Mouse (Mus musculus): ENCODE data around the gene Rps6ka2. TPM values are rescaled to one million over a fixed set of nuclear protein-coding genes. Genes with fewer than 3 reads are reported as not detected.
"Not testable (repeated sequence)": the region's sequence is repeated elsewhere in the genome, so short reads cannot be mapped to it uniquely, and the experiment has no call there.

The Rps6ka2 gene
- polyA plus RNA-seq, 1 experiment from 2014 or later: 8.4 TPM

- H3K4me2 ChIP-seq (ENCODE audit: low read length): no peak overlapping the region
- H3K27ac ChIP-seq: no peak overlapping the region
- H3K4me3 ChIP-seq (replicated peaks; ENCODE audit: low read depth, low read length): no peak overlapping the region
- 0 out of 2 replicates have a peak, but pooled peaks cover 4% of the 10 kb centered on the region for H3K4me1 ChIP-seq (replicated peaks; ENCODE audit: insufficient read depth, low read length)
- H3K9me3 ChIP-seq (replicated peaks; ENCODE audit: low read length): no peaks in the 10 kb centered on the region
- WGBS: 46% methylated on average over 9 of the region's 9 CpGs
- DNase-seq (ENCODE audit: low spot score) (no peak), ATAC-seq (replicated peaks; ENCODE audit: low FRiP score, low read depth) (no peak)
- TF ChIP-seq CTCF (IDR thresholded peaks at IDR 0.05; ENCODE audit: low read depth): no peak
- no peak overlapping the region for H3K9ac ChIP-seq (ENCODE audit: low read depth, low read length)
- H3K36me3 ChIP-seq (ENCODE audit: insufficient read depth, low read length): no peaks in the 10 kb centered on the region
- H3K27me3 ChIP-seq (ENCODE audit: insufficient read depth, low read length): no peaks in the 10 kb centered on the region
Observed at GRCm38 (mm10) chr17:7182187-7182586, 12.3 kb downstream of the Rps6ka2 start.

- WGBS: 77% methylated on average over 1 of the region's 1 CpGs
- H3K36me3 ChIP-seq (ENCODE audit: insufficient read depth, low read length): not testable (repeated sequence)
Observed at GRCm38 (mm10) chr17:7187037-7187436, 17.1 kb downstream of the Rps6ka2 start.

DNA sequence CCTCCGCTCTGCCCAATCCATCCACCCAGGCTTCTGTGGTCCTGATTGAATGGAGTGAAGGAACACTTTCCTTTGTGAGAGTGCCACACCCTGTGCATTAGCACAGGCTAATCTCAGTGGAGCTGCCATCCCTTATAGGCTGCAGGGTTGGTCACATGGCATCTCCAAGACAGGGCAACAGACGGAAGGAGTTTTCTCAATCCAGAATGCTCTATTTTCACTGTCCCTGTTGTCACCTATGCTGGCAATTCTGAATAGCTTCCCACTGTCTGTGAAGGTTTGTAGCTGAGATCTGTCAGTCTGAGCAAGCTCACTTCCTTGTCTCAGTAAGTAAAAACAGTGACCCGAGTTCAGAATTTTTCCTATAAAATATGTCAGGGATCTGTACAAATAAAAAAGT, 19.5 kb downstream of the Rps6ka2 start:
- ATAC-seq (replicated peaks; ENCODE audit: low FRiP score, low read depth) (no peak), DNase-seq (ENCODE audit: low spot score) (no peak)
- H3K9me3 ChIP-seq (replicated peaks; ENCODE audit: low read length): no peaks in the 10 kb centered on the region
- H3K36me3 ChIP-seq (ENCODE audit: insufficient read depth, low read length): no peaks in the 10 kb centered on the region
- no peaks in the 10 kb centered on the region for H3K27me3 ChIP-seq (ENCODE audit: insufficient read depth, low read length)
- no peak overlapping the region for H3K4me2 ChIP-seq (ENCODE audit: low read length)
- no peak overlapping the region for H3K4me3 ChIP-seq (replicated peaks; ENCODE audit: low read depth, low read length)
- no peak overlapping the region for H3K27ac ChIP-seq
- WGBS: 95% methylated on average over 3 of the region's 3 CpGs
- H3K4me1 ChIP-seq (replicated peaks; ENCODE audit: insufficient read depth, low read length): 0 out of 2 replicates have a peak, but pooled peaks cover 4% of the 10 kb centered on the region
- no peak overlapping the region for H3K9ac ChIP-seq (ENCODE audit: low read depth, low read length)
- no peak for TF ChIP-seq CTCF (IDR thresholded peaks at IDR 0.05; ENCODE audit: low read depth)

More at GRCm38 (mm10) chr17:7187037-7187436, 17.1 kb downstream of the Rps6ka2 start:
- ATAC-seq (replicated peaks; ENCODE audit: low FRiP score, low read depth); DNase-seq (ENCODE audit: low spot score); H3K4me3 ChIP-seq (replicated peaks; ENCODE audit: low read depth, low read length); H3K27me3 ChIP-seq (ENCODE audit: insufficient read depth, low read length); H3K4me1 ChIP-seq (replicated peaks; ENCODE audit: insufficient read depth, low read length); H3K9me3 ChIP-seq (replicated peaks; ENCODE audit: low read length); H3K4me2 ChIP-seq (ENCODE audit: low read length); H3K27ac ChIP-seq; H3K9ac ChIP-seq (ENCODE audit: low read depth, low read length): not testable (repeated sequence)

DNA sequence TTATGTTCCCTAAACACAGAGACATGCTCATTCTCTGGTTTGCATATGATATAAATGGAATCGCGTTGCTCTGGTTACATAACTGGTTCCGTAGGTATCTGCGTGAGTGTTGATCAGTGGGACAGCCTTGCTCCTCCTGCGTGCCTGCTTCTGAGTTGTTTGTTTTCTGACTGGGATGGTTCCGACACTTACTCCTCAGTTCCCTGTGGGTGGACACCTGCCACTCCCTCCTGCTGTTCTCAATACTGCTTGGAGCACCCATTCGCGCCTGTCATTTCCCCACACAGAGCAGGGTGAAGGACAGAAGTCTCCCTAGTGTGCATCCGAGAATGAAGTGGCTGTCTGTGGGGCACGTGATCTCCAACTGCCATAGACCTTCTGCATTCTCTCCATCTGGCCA, 20.1 kb downstream of the Rps6ka2 start:
- H3K27ac ChIP-seq: no peak overlapping the region
- H3K4me3 ChIP-seq (replicated peaks; ENCODE audit: low read depth, low read length): no peak overlapping the region
- H3K4me1 ChIP-seq (replicated peaks; ENCODE audit: insufficient read depth, low read length): no peaks in the 10 kb centered on the region
- ATAC-seq (replicated peaks; ENCODE audit: low FRiP score, low read depth) (no peak), DNase-seq (ENCODE audit: low spot score) (no peak)
- H3K4me2 ChIP-seq (ENCODE audit: low read length): no peak overlapping the region
- H3K9ac ChIP-seq (ENCODE audit: low read depth, low read length): no peak overlapping the region
- no peaks in the 10 kb centered on the region for H3K27me3 ChIP-seq (ENCODE audit: insufficient read depth, low read length)
- 83% methylated on average over 10 of the region's 10 CpGs for WGBS
- no peaks in the 10 kb centered on the region for H3K9me3 ChIP-seq (replicated peaks; ENCODE audit: low read length)
- no peak for TF ChIP-seq CTCF (IDR thresholded peaks at IDR 0.05; ENCODE audit: low read depth)
- no peaks in the 10 kb centered on the region for H3K36me3 ChIP-seq (ENCODE audit: insufficient read depth, low read length)

DNA sequence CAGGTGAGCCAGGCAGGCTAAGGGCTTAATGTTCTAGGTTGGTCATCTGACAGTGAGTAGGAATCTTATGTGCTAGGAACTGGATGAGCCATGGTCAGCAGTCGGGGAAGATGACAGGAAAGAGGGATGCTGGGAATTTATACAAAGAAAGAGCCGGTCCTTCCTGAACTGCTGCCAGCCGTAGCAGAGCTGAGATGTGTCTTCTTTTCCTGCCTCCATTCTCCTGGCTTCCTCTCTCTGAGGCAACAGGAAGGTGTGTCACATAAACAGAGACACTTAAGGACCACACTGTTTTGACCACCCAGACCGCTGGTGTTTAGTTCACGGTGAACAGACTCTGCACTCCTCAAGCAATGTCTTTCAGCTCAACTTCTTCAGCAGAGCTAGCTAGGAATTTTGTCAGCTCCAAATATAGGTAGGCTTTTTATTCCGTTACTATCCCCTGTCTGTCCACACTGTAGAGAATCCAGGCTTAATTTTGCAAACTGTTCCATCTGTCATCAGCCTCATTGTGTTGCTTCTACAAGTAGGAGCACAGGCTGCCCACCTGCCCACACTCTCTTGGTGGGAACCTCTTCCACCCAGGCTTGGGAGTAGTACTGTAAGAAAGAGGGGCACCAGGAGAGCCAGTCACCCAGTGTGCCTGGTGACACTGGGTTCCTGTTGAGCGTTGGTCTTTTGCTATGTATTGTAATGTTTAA, 24.4 kb downstream of the Rps6ka2 start:
- no peaks in the 10 kb centered on the region for H3K27me3 ChIP-seq (ENCODE audit: insufficient read depth, low read length)
- 73% methylated on average over 7 of the region's 7 CpGs for WGBS
- H3K4me3 ChIP-seq (replicated peaks; ENCODE audit: low read depth, low read length): no peak overlapping the region
- no peaks in the 10 kb centered on the region for H3K9me3 ChIP-seq (replicated peaks; ENCODE audit: low read length)
- TF ChIP-seq CTCF (IDR thresholded peaks at IDR 0.05; ENCODE audit: low read depth): no peak
- ATAC-seq (replicated peaks; ENCODE audit: low FRiP score, low read depth) (no peak), DNase-seq (ENCODE audit: low spot score) (no peak)
- no peak overlapping the region for H3K27ac ChIP-seq
- H3K36me3 ChIP-seq (ENCODE audit: insufficient read depth, low read length): no peaks in the 10 kb centered on the region
- H3K4me1 ChIP-seq (replicated peaks; ENCODE audit: insufficient read depth, low read length): 0 out of 2 replicates have a peak, but pooled peaks cover 5% of the 10 kb centered on the region
- no peak overlapping the region for H3K4me2 ChIP-seq (ENCODE audit: low read length)
- H3K9ac ChIP-seq (ENCODE audit: low read depth, low read length): no peak overlapping the region

- H3K4me2 ChIP-seq (ENCODE audit: low read length): no peak overlapping the region
- TF ChIP-seq CTCF (IDR thresholded peaks at IDR 0.05; ENCODE audit: low read depth): no peak
- no peak overlapping the region for H3K9ac ChIP-seq (ENCODE audit: low read depth, low read length)
- 0 out of 2 replicates have a peak, but pooled peaks cover 5% of the 10 kb centered on the region for H3K4me1 ChIP-seq (replicated peaks; ENCODE audit: insufficient read depth, low read length)
- H3K9me3 ChIP-seq (replicated peaks; ENCODE audit: low read length): no peaks in the 10 kb centered on the region
- no peaks in the 10 kb centered on the region for H3K27me3 ChIP-seq (ENCODE audit: insufficient read depth, low read length)
- no peak for DNase-seq (ENCODE audit: low spot score)
- 58% methylated on average over 9 of the region's 9 CpGs for WGBS
- ATAC-seq (replicated peaks; ENCODE audit: low FRiP score, low read depth): no peak
- H3K36me3 ChIP-seq (ENCODE audit: insufficient read depth, low read length): no peaks in the 10 kb centered on the region
- H3K4me3 ChIP-seq (replicated peaks; ENCODE audit: low read depth, low read length): no peak overlapping the region
- no peak overlapping the region for H3K27ac ChIP-seq
Observed at GRCm38 (mm10) chr17:7197121-7197925, 27.4 kb downstream of the Rps6ka2 start.
